Mouse (Mus musculus): ENCODE measurements around the gene Paqr3. TPM values are rescaled to one million over a fixed set of nuclear protein-coding genes. Genes with fewer than 3 reads are reported as not detected.

Gene Paqr3
- total RNA-seq, 2 experiments from 2014 or later, result 3.0 to 3.5 TPM

GRCm38 (mm10) chr5:97085071-97085470 is 26.3 kb downstream of the Paqr3 start:
- DNase-seq, result no peak

GRCm38 (mm10) chr5:97084541-97084940 is 26.9 kb downstream of the Paqr3 start:
- DNase-seq, result no peak

GRCm38 (mm10) chr5:97083701-97084100 is 27.7 kb downstream of the Paqr3 start:
- no peak for DNase-seq

GRCm38 (mm10) chr5:97081481-97081880 is 29.9 kb downstream of the Paqr3 start:
- peak in 1 of 2 experiments; percentile 19 for DNase-seq

GRCm38 (mm10) chr5:97078641-97079040 is 32.8 kb downstream of the Paqr3 start:
- DNase-seq, result no peak

- no peak for DNase-seq
Measured at GRCm38 (mm10) chr5:97077676-97078075, 33.7 kb downstream of the Paqr3 start.

- no peak for DNase-seq
Measured at GRCm38 (mm10) chr5:97076167-97076566, 35.2 kb downstream of the Paqr3 start.

GRCm38 (mm10) chr5:97075476-97076151 is 35.8 kb downstream of the Paqr3 start:
- no peak for DNase-seq

- no peak for DNase-seq
Measured at GRCm38 (mm10) chr5:97065746-97066145, 45.6 kb downstream of the Paqr3 start.

GRCm38 (mm10) chr5:97062041-97062440 is 49.4 kb downstream of the Paqr3 start:
- DNase-seq, result no peak

- DNase-seq, result no peak
Measured at GRCm38 (mm10) chr5:97060864-97061263, 50.5 kb downstream of the Paqr3 start.

GRCm38 (mm10) chr5:97056791-97057450 is 54.5 kb downstream of the Paqr3 start:
- no peak for DNase-seq

GRCm38 (mm10) chr5:97056359-97056758 is 55.0 kb downstream of the Paqr3 start:
- no peak for DNase-seq

- DNase-seq, result peak; percentile 52 to 78
Measured at GRCm38 (mm10) chr5:97055511-97056068, 55.8 kb downstream of the Paqr3 start.

GRCm38 (mm10) chr5:97054801-97055200 is 56.6 kb downstream of the Paqr3 start:
- DNase-seq, result no peak

GRCm38 (mm10) chr5:97054166-97054565 is 57.2 kb downstream of the Paqr3 start:
- no peak for DNase-seq

- DNase-seq, result no peak
Measured at GRCm38 (mm10) chr5:97048905-97049304, 62.5 kb downstream of the Paqr3 start.

GRCm38 (mm10) chr5:97046680-97047079 is 64.7 kb downstream of the Paqr3 start:
- DNase-seq, result no peak

- no peak for DNase-seq
Measured at GRCm38 (mm10) chr5:97045260-97045659, 66.1 kb downstream of the Paqr3 start.
